Mouse (Mus musculus) liver, embryonic 11.5 days (tissue): ENCODE data around the gene Mrpl42. TPM values are rescaled to one million over a fixed set of nuclear protein-coding genes. Genes with fewer than 3 reads are reported as not detected.
A peak's percentile ranks its signal among the peaks of the same experiment; 100 is the strongest.

Source experiments
- ATAC-seq: fragments of 200-750 bp; cut with Nextera tagmentation; replicated peaks from 2 replicates; pipeline ENCODE4 v1.8.0; 2017; ENCODE audit warnings: moderate number of reproducible peaks, mild to moderate bottlenecking, moderate TSS enrichment, moderate library complexity; ENCODE audit not compliant: low FRiP score
- DNase-seq: peaks from one replicate; pipeline ENCODE4 v3.0.0-alpha.2; 2017; ENCODE audit warnings: low spot score
- H3K27ac ChIP-seq: fragments of 300-500 bp; sonication (generic); 2 replicates; pipeline ENCODE4 v1.5.1; 2014; ENCODE audit warnings: mild to moderate bottlenecking, low read depth, low read length, control low read depth
- H3K27me3 ChIP-seq: fragments of 300-500 bp; sonication (generic); replicated peaks from 2 replicates; pipeline ENCODE4 v1.6.1; 2014; ENCODE audit warnings: low read length, mixed read lengths; ENCODE audit not compliant: control insufficient read depth, insufficient read depth
- H3K36me3 ChIP-seq: fragments of 300-500 bp; sonication (generic); 2 replicates; pipeline ENCODE4 v1.6.1; 2014; ENCODE audit warnings: mild to moderate bottlenecking, low read length, moderate library complexity, mixed read lengths; ENCODE audit not compliant: control insufficient read depth, insufficient read depth
- H3K4me1 ChIP-seq: fragments of 300-500 bp; sonication (generic); replicated peaks from 2 replicates; pipeline ENCODE4 v1.6.1; 2014; ENCODE audit warnings: low read length, mixed read lengths; ENCODE audit not compliant: control insufficient read depth, insufficient read depth
- H3K4me2 ChIP-seq: fragments of 300-500 bp; sonication (generic); 2 replicates; pipeline ENCODE4 v1.6.1; 2014; ENCODE audit warnings: mild to moderate bottlenecking, control low read depth, moderate library complexity
- H3K4me3 ChIP-seq: fragments of 300-500 bp; sonication (generic); 2 replicates; pipeline ENCODE4 v1.5.1; 2014; ENCODE audit warnings: low read depth, low read length, control low read depth
- H3K9ac ChIP-seq: fragments of 300-500 bp; sonication (generic); 2 replicates; pipeline ENCODE4 v1.6.1; 2014; ENCODE audit warnings: low read depth, low read length, control low read depth
- H3K9me3 ChIP-seq: fragments of 300-500 bp; sonication (generic); 2 replicates; pipeline ENCODE4 v1.6.1; 2016; ENCODE audit warnings: low read length, inconsistent platforms, mixed read lengths; ENCODE audit not compliant: control insufficient read depth
- WGBS: fragments of 180-500 bp; shearing (Covaris S2); extraction: QIAGEN DNeasy Blood & Tissue Kit; methylation state at CpG from one replicate; pipeline ENCODE4 v1.1.7; 2014; 5-methylcytosine and 5-hydroxymethylcytosine counted together
- polyA plus RNA-seq: library from polyadenylated mRNA; unstranded; fragments of >200 nt; fragmentation: Nextera tagmentation; extraction: Ambion mirVana; gene quantifications from 2 replicates; pipeline ENCODE4 v1.2.1, GENCODE M21; 2014

The Mrpl42 gene
- polyA plus RNA-seq, 1 experiment from 2014 or later = 391 TPM

DNA sequence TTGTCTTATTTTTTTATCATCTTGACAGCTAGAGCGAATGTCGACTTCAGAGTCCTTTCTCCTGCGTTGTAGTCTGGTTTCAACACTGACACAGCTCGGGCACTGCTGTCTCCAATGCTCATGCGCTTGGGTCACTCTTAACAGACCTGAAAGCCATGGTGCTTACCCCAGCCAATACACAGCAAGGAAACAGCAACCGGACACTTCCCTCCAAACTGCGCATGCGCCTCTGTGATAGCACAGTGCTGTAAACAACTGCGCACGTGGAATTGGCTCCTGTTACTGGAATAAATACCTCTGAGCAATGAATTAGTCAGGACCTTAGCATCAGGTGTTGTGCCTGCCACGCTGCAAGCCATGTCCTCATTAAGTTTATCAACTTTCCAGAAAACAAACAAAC, 24.2 kb downstream of the Mrpl42 start:
- DNase-seq = no peak
- Histone ChIP-seq H3K4me1 (no peaks in the 10 kb centered on the region), H3K9me3 (no peaks in the 10 kb centered on the region), H3K27ac (no peak overlapping the region), H3K4me3 (no peak overlapping the region), H3K27me3 (no peaks in the 10 kb centered on the region), H3K36me3 (no peaks in the 10 kb centered on the region), H3K9ac (no peak overlapping the region), H3K4me2 (no peak overlapping the region)
- no peak for ATAC-seq
- whole genome bisulfite sequencing = 78% methylated on average over 11 of the region's 11 CpGs

GRCm38 (mm10) chr10:95475923-95476322, 25.8 kb downstream of the Mrpl42 start:
- H3K9me3 ChIP-seq = no peaks in the 10 kb centered on the region
- ATAC-seq = 0 out of 2 replicates have a peak, but pooled peaks have one; percentile 41
- no peaks in the 10 kb centered on the region for H3K27me3 ChIP-seq
- no peak overlapping the region for H3K4me3 ChIP-seq
- no peaks in the 10 kb centered on the region for H3K4me1 ChIP-seq
- no peak overlapping the region for H3K27ac ChIP-seq
- H3K36me3 ChIP-seq = no peaks in the 10 kb centered on the region
- no peak overlapping the region for H3K9ac ChIP-seq
- peak; percentile 56 for DNase-seq
- WGBS = 14% methylated on average over 10 of the region's 10 CpGs
- H3K4me2 ChIP-seq = no peak overlapping the region

- WGBS = 85% methylated on average over 11 of the region's 11 CpGs
- Histone ChIP-seq H3K9me3 (no peaks in the 10 kb centered on the region), H3K4me2 (no peak overlapping the region), H3K9ac (no peak overlapping the region), H3K4me1 (no peaks in the 10 kb centered on the region), H3K36me3 (no peaks in the 10 kb centered on the region), H3K27ac (no peak overlapping the region), H3K27me3 (no peaks in the 10 kb centered on the region), H3K4me3 (no peak overlapping the region)
- ATAC-seq (no peak), DNase-seq (no peak)
These were observed 29.7 kb downstream of the Mrpl42 start for GRCm38 (mm10) chr10:95471889-95472547.

DNA sequence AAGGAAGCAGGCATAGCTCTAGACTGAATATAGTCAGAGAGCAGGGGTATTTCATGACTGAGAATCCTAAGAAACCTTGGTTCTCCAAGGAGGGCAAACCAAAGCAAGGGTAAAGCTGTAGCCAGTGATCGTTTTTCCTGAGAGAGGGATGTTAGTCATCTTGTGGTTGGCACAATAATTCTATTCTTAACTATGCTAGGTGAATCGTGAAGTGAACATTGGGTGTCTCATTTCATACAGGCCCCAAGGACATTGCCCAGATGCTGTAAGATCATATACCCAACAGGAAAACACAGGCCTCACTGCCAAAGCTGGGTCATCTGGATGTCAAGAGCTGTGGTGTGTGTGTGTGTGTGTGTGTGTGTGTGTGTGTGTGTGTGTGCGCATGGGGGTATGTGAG, 30.6 kb downstream of the Mrpl42 start:
- no peaks in the 10 kb centered on the region for H3K27me3 ChIP-seq
- no peak overlapping the region for H3K4me2 ChIP-seq
- DNase-seq (no peak), ATAC-seq (no peak)
- no peak overlapping the region for H3K9ac ChIP-seq
- 73% methylated on average over 3 of the region's 3 CpGs for WGBS
- H3K4me3 ChIP-seq = no peak overlapping the region
- no peak overlapping the region for H3K27ac ChIP-seq
- H3K9me3 ChIP-seq = no peaks in the 10 kb centered on the region
- no peaks in the 10 kb centered on the region for H3K4me1 ChIP-seq
- no peaks in the 10 kb centered on the region for H3K36me3 ChIP-seq

DNA sequence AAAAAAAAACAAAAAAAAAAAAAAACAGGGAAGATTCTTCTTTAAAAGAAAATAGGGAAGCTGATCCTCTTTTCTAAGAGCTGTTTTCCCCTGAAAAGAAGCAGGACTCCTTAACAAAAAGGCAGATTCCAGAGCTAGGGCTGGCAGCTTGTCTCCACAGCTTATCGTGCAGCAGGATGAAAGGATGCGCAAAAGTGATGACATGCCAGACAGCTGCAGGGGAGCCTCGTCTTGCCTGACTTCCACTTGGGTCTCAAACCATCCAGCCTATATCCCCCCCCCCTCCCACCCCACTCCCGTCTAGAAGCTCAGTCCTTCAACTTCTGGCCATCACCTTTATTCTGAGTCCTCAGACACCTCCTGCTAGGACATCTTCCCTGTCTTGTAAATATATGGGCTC, 32.8 kb downstream of the Mrpl42 start:
- Histone ChIP-seq H3K4me1 (no peaks in the 10 kb centered on the region), H3K4me2 (no peak overlapping the region), H3K36me3 (no peaks in the 10 kb centered on the region), H3K4me3 (no peak overlapping the region), H3K27me3 (no peaks in the 10 kb centered on the region), H3K9ac (no peak overlapping the region), H3K9me3 (no peaks in the 10 kb centered on the region), H3K27ac (no peak overlapping the region)
- no peak for DNase-seq
- no peak for ATAC-seq
- WGBS = 60% methylated on average over 4 of the region's 4 CpGs

DNA sequence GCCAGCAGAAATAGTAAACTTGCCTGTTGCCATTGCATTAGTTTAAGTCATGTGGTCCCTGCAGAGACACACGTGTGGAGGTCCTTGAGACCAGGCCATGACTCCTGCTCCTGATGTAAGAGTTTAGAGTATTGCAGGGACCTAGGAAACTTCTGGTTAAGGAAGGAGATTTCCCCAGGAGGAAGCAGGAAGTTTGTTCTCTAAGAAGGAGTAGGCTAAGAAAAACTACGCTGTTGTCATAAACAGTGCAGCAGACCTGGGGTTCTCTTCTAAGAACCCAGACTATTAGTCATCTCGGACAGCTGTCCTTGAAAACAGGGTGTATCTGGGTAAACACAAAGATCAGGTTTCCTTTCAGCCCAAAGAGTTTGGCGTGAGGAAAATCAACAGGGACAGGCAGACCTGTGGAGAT, 36.2 kb downstream of the Mrpl42 start:
- Histone ChIP-seq H3K4me1 (no peaks in the 10 kb centered on the region), H3K36me3 (no peaks in the 10 kb centered on the region), H3K9me3 (no peaks in the 10 kb centered on the region), H3K27ac (no peak overlapping the region), H3K4me3 (no peak overlapping the region), H3K9ac (no peak overlapping the region), H3K4me2 (no peak overlapping the region), H3K27me3 (no peaks in the 10 kb centered on the region)
- ATAC-seq = no peak
- WGBS = 36% methylated on average over 4 of the region's 4 CpGs
- no peak for DNase-seq

DNA sequence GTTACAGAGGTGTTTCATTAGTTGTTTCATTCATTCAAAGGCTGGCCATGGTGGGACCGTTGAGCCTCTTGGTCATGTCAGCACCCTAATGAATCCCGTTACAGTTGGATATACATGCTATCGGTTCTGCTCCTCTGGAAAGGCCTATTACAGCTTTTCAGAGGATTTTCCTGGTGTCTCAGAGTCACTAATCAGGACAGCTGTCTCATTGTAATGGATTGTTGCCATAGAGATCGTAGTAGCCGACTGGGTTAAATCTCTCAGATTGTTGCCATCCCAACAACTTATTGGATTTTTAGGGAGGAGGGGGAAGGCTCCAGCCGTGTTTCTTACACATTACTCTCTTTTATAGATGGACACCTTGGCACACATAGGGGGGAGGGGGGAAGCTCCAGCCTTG, 37.2 kb downstream of the Mrpl42 start:
- no peak overlapping the region for H3K9ac ChIP-seq
- DNase-seq (no peak), ATAC-seq (no peak)
- WGBS = 68% methylated on average over 6 of the region's 6 CpGs
- no peak overlapping the region for H3K27ac ChIP-seq
- H3K27me3 ChIP-seq = no peaks in the 10 kb centered on the region
- no peaks in the 10 kb centered on the region for H3K9me3 ChIP-seq
- H3K4me1 ChIP-seq = no peaks in the 10 kb centered on the region
- no peaks in the 10 kb centered on the region for H3K36me3 ChIP-seq
- no peak overlapping the region for H3K4me3 ChIP-seq
- no peak overlapping the region for H3K4me2 ChIP-seq

DNA sequence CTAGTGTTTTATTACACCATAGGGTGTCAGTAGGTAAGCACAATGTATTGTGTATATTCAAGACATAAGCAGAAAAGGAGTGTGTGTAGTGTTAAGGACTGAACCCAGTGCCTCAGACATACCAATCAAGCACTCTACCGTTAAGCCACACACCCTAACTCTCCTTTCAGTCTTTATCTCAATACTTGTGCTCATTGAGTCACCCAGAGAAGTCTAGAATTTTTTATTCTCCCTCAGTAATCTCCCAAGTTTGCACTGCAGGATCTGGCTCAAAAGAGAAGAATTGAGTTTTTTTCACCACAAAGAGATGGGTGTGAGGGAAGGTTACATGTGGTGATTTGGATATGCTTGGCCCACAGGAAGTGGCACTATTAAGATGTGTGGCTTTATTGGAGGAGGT, 39.5 kb downstream of the Mrpl42 start:
- H3K4me3 ChIP-seq = no peak overlapping the region
- no peaks in the 10 kb centered on the region for H3K27me3 ChIP-seq
- no peak overlapping the region for H3K4me2 ChIP-seq
- H3K36me3 ChIP-seq = no peaks in the 10 kb centered on the region
- DNase-seq (no peak), ATAC-seq (no peak)
- H3K4me1 ChIP-seq = no peaks in the 10 kb centered on the region
- H3K9ac ChIP-seq = no peak overlapping the region
- 51% methylated on average over 1 of the region's 1 CpGs for WGBS
- no peaks in the 10 kb centered on the region for H3K9me3 ChIP-seq
- no peak overlapping the region for H3K27ac ChIP-seq

- DNase-seq = no peak
- Histone ChIP-seq H3K9ac (no peak overlapping the region), H3K36me3 (no peaks in the 10 kb centered on the region), H3K4me1 (no peaks in the 10 kb centered on the region), H3K4me3 (no peak overlapping the region), H3K27me3 (no peaks in the 10 kb centered on the region), H3K4me2 (no peak overlapping the region), H3K9me3 (no peaks in the 10 kb centered on the region), H3K27ac (no peak overlapping the region)
- 75% methylated on average over 4 of the region's 4 CpGs for WGBS
- no peak for ATAC-seq
These were observed 40.6 kb downstream of the Mrpl42 start for GRCm38 (mm10) chr10:95461053-95461553.
